Mouse (Mus musculus) c-Kit-positive CD71-positive TER-119-negative erythroid progenitor cells, embryonic 14.5 days (primary cell): Measurements from ENCODE around the gene Zc3h6.

Experiments
- DNase-seq: peaks from one replicate; pipeline ENCODE4 v3.0.0-alpha.2; 2013; ENCODE audit warnings: low read depth

The Zc3h6 gene

GRCm38 (mm10) chr2:129035381-129035780 lies 68.2 kb downstream of the Zc3h6 start:
- DNase-seq: no peak

GRCm38 (mm10) chr2:129038426-129038936 lies 71.3 kb downstream of the Zc3h6 start:
- DNase-seq: no peak

DNA sequence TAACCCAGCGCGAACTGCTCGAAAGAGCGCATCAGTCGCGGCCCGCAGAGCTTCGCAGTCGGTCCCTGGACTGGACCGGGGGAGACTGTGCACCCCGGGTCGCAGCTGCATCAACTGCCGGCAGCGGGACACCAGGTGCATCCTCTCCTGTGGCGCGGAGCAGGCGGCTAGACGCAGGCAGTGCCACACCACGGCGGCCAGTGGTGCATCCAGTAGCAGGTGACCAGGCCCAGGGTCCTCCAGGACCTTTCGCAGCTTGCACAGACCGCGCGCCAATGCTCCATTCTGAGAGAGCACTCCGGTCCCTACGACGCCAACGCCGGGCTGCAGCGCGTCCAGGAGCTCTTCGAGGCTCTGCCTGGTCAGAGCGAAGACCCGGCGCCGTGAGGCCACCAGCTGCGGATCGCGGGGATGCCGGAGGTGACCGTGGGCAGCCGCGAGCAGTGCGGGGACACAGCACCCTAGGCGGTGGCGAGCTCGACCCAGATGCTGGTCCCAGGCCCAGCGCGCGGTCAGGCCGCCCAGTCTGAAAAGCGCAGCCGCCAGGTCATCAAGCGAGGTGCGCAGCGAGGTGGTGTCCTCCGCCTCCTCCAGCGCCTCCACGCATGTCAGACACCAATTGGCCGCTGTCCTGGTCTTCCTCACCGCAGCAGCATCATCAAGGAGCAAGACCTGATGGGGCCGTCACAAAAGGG lies 71.9 kb downstream of the Zc3h6 start:
- DNase-seq: no peak

GRCm38 (mm10) chr2:129040567-129040966 lies 73.4 kb downstream of the Zc3h6 start:
- DNase-seq: no peak

DNA sequence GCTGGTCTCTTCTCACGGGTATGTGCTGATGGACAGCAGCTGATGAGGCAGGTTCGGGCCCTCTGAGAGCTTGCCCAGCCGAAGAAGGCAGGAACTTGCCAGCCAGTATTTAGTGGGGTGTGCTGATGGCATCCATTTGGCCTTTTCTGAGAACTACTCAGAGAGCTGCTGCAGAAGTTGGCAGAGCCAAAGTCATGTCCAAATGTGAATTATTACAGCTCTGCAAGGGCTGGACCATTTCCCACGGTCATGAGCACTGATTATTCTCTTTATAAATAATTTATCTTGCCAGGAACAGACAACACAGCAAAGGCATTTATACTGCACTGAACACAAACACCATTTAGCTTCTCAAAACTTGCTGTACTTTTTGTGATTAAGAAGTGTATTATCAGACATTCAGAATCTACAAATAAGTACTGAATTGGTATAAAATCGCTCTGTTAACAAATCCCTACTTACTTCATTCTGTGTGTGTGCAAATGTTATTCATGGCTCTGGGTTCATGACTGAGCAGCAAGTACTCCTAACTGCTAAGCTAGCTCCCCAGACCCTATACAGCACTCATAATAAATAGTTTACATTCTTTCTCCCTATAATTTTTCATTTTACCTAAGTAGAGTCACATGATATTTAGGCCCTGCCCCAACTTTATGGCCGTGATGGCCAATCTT lies 79.1 kb downstream of the Zc3h6 start:
- DNase-seq: no peak

- DNase-seq: no peak
Measured at GRCm38 (mm10) chr2:129046846-129047196, 79.6 kb downstream of the Zc3h6 start.

DNA sequence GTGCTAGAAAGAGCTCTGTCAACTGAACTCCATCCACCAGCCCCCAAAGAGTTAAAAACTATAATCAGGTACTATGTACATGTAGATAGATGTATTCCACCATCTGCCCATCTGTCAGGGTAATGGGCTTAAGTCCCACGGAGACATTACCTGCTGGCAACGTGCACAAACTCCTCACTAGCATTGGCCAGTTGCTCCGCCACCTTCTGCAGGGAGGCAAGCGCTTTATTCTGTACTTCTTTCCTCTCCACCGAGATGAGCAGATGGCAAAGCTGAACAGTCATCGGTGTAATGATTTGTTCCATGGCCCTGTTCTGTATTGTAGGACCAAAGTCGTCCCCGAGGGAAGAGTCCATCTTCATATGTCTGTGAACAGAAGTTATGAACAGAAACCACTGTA lies 80.6 kb downstream of the Zc3h6 start, which contains the start of gene Vinac1:
TSS of gene Vinac1 (minus strand) at position 362 of the 400 bp plus-strand sequence.
- no peak for DNase-seq

- no peak for DNase-seq
Measured at GRCm38 (mm10) chr2:129052451-129052983, 85.3 kb downstream of the Zc3h6 start.

- DNase-seq: no peak
Measured at GRCm38 (mm10) chr2:129055741-129056140, 88.5 kb downstream of the Zc3h6 start.

- DNase-seq: peak; percentile 35
Measured at GRCm38 (mm10) chr2:129056597-129056996, 89.4 kb downstream of the Zc3h6 start.

- no peak for DNase-seq
Measured at GRCm38 (mm10) chr2:129057256-129057655, 90.1 kb downstream of the Zc3h6 start.

DNA sequence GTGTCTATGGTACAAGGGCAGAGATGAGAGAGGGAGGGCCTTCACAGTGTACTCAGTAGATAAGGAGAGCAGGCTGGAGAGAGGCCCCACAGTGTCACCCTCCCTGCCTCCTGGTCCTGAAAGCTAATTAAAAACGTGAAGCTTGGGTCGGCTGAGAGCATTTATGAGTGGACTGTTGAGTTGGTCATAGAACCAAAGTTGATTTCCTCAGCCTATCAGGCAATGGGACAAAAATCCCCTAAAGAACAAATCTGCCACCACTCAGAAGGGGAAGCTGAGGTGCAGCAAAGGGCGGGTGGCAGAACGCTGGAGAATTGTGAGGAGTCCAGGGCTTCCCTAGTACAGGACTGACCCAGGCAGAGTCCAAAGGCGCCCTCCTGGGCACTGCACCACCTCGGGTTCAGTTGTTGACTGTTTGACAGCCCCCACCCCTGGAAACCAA lies 90.7 kb downstream of the Zc3h6 start:
- peak; percentile 24 for DNase-seq

DNA sequence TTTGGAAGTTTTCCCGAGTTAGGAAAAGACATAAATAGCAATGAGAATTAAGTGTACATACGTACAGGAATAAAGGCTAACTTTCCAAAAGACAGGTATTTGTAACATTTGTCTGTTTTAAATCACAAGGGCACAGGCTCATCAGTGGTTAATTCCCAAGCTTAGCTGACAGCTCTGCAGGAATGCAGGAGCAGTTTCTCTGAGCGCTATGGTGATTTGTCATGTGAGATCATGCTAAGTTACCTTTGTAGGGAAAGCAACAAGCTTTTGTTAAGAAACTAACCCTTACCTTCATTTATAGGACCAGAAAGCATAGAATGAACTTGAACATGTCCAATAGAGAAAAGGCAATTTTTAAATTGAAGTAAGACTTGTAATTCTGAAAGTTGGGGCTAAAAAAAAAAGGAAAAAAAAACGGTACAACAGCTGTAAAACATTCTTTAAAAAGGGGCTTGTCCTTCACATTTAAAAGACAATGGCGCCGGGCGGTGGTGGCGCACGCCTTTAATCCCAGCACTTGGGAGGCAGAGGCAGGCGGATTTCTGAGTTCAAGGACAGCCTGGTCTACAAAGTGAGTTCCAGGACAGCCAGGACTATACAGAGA lies 94.4 kb downstream of the Zc3h6 start:
- DNase-seq: no peak

DNA sequence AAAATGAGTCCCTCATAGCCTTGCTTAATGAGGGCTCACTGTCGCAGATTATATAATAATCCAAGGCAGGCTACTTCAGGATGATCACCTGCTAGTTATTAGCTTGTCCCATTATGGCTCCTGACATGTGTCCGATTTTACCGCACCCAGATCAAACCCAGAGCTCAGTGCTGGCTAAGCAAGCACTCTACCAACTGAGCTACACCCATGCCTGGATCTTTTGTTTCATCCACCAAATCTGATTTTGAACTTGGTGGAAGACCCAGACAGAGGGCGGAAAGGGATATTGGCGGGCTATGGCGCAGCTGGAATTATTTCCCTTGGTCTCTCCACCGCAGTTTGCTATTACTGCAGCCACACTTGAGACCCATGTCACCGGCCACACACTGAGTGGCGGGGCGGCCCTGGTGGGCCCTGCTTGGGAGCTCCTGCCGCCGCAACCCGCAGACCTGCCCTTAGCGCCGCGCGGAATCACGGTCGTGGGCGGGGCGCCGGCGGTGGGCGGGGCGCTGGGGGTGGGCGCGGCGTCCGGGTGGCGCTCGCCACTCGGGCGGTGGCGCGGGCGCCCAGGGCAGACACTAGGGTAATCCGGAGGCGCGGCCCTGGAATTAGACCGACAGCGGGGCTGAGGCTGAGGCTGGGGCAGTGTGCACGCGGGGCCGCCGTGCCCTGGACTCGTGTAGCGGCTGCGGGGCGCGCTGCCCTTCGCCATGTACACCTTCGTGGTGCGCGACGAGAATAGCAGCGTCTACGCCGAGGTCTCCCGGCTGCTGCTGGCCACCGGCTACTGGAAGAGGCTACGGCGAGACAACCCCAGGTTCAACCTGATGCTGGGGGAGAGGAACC lies 98.5 kb downstream of the Zc3h6 start, which contains the start of gene Ttl:
TSS of gene Ttl (plus strand) at position 506 of the 846 bp plus-strand sequence.
- peak; percentile 50 for DNase-seq

DNA sequence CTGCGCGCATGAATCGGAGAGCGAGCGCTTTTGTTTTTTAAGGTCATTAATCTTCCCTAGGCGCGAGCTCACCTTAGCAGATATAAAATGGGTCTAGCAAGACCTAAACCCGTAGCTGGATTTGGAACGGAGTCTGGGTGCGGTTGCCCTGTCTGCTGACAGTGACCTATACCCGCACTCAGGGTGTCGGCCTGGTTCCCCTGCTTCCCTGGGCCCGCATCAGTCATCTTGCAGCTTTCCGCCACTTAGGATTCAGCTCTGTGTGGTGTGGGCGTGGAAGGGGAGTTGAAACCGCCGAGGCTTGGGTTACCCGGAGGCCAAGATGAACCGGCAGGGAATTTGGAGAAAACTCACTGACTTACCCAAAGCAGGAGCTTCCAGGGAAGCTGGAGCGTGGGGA lies 99.1 kb downstream of the Zc3h6 start:
- peak; percentile 36 for DNase-seq
